Mouse (Mus musculus): ENCODE results near the gene Bcas3. TPM values are rescaled to one million over a fixed set of nuclear protein-coding genes. Genes with fewer than 3 reads are reported as not detected.
A peak's percentile ranks its signal among the peaks of the same experiment; 100 is the strongest.

The Bcas3 gene
- total and polyA plus RNA-seq, 3 experiments, result 20.1 to 61.0 (median 41.3) TPM

GRCm38 (mm10) chr11:85614431-85614830, 261.5 kb downstream of the Bcas3 start:
- Histone ChIP-seq H3K4me1 (ENCODE audit: insufficient read depth, low read depth, low read length) (no peaks in the 10 kb centered on the region), H3K27me3 (ENCODE audit: insufficient read depth, low read length) (peaks cover 13% of the 10 kb centered on the region), H3K9me3 (replicated peaks) (no peaks in the 10 kb centered on the region), H3K4me3 (ENCODE audit: low read depth, low read length) (no peak overlapping the region), H3K36me3 (replicated peaks) (no peaks in the 10 kb centered on the region)
- no peak for TF ChIP-seq POLR2AphosphoS5 (IDR thresholded peaks at IDR 0.05; ENCODE audit: insufficient replicate concordance, low read depth, low read length)
- TF ChIP-seq GATA1 (IDR thresholded peaks at IDR 0.05; ENCODE audit: borderline replicate concordance, low read length), result no peak
- TF ChIP-seq GATA2 (IDR thresholded peaks at IDR 0.05; ENCODE audit: borderline replicate concordance, low read depth, low read length), result no peak
- no peak for TF ChIP-seq TAL1 (conservative IDR thresholded peaks at IDR 0.05; ENCODE audit: low read depth, low read length)
- TF ChIP-seq CTCF (IDR thresholded peaks at IDR 0.05; ENCODE audit: low read depth, low read length), result no peak
- ATAC-seq (ENCODE audit: extremely low read depth, insufficient number of reproducible peaks, low FRiP score, poor library complexity, severe bottlenecking), result no peak
- DNase-seq (ENCODE audit: low spot score), result no peak

- TF ChIP-seq POLR2AphosphoS5 (IDR thresholded peaks at IDR 0.05; ENCODE audit: insufficient replicate concordance, low read depth, low read length) (no peak), CTCF (IDR thresholded peaks at IDR 0.05; ENCODE audit: low read depth, low read length) (no peak), TAL1 (conservative IDR thresholded peaks at IDR 0.05; ENCODE audit: low read depth, low read length) (no peak), GATA1 (IDR thresholded peaks at IDR 0.05; ENCODE audit: borderline replicate concordance, low read length) (no peak), GATA2 (IDR thresholded peaks at IDR 0.05; ENCODE audit: borderline replicate concordance, low read depth, low read length) (no peak)
- H3K27me3 ChIP-seq (ENCODE audit: insufficient read depth, low read length), result peaks cover 9% of the 10 kb centered on the region
- H3K4me1 ChIP-seq (ENCODE audit: insufficient read depth, low read depth, low read length), result no peaks in the 10 kb centered on the region
- ATAC-seq (ENCODE audit: extremely low read depth, insufficient number of reproducible peaks, low FRiP score, poor library complexity, severe bottlenecking) (no peak), DNase-seq (ENCODE audit: low spot score) (no peak)
- H3K9me3 ChIP-seq (replicated peaks), result no peaks in the 10 kb centered on the region
- no peak overlapping the region for H3K4me3 ChIP-seq (ENCODE audit: low read depth, low read length)
- no peaks in the 10 kb centered on the region for H3K36me3 ChIP-seq (replicated peaks)
Measured at GRCm38 (mm10) chr11:85615421-85615820, 262.5 kb downstream of the Bcas3 start.

- H3K27me3 ChIP-seq (ENCODE audit: insufficient read depth, low read length), result peaks cover 13% of the 10 kb centered on the region
- H3K36me3 ChIP-seq (replicated peaks), result no peaks in the 10 kb centered on the region
- H3K9me3 ChIP-seq (replicated peaks), result no peaks in the 10 kb centered on the region
- TF ChIP-seq POLR2AphosphoS5 (IDR thresholded peaks at IDR 0.05; ENCODE audit: insufficient replicate concordance, low read depth, low read length), result no peak
- no peak for TF ChIP-seq GATA1 (IDR thresholded peaks at IDR 0.05; ENCODE audit: borderline replicate concordance, low read length)
- ATAC-seq (ENCODE audit: extremely low read depth, insufficient number of reproducible peaks, low FRiP score, poor library complexity, severe bottlenecking) (no peak), DNase-seq (ENCODE audit: low spot score) (no peak)
- H3K4me1 ChIP-seq (ENCODE audit: insufficient read depth, low read depth, low read length), result no peaks in the 10 kb centered on the region
- H3K4me3 ChIP-seq (ENCODE audit: low read depth, low read length), result no peak overlapping the region
Measured at GRCm38 (mm10) chr11:85621486-85621885, 268.5 kb downstream of the Bcas3 start.

GRCm38 (mm10) chr11:85621994-85622393, 269.0 kb downstream of the Bcas3 start:
- peaks cover 13% of the 10 kb centered on the region for H3K27me3 ChIP-seq (ENCODE audit: insufficient read depth, low read length)
- ATAC-seq (ENCODE audit: extremely low read depth, insufficient number of reproducible peaks, low FRiP score, poor library complexity, severe bottlenecking) (no peak), DNase-seq (ENCODE audit: low spot score) (no peak)
- H3K36me3 ChIP-seq (replicated peaks), result no peaks in the 10 kb centered on the region
- no peaks in the 10 kb centered on the region for H3K9me3 ChIP-seq (replicated peaks)
- no peaks in the 10 kb centered on the region for H3K4me1 ChIP-seq (ENCODE audit: insufficient read depth, low read depth, low read length)
- TF ChIP-seq GATA1 (IDR thresholded peaks at IDR 0.05; ENCODE audit: borderline replicate concordance, low read length) (no peak), TAL1 (conservative IDR thresholded peaks at IDR 0.05; ENCODE audit: low read depth, low read length) (no peak), GATA2 (IDR thresholded peaks at IDR 0.05; ENCODE audit: borderline replicate concordance, low read depth, low read length) (no peak), POLR2AphosphoS5 (IDR thresholded peaks at IDR 0.05; ENCODE audit: insufficient replicate concordance, low read depth, low read length) (no peak), CTCF (IDR thresholded peaks at IDR 0.05; ENCODE audit: low read depth, low read length) (no peak)
- H3K4me3 ChIP-seq (ENCODE audit: low read depth, low read length), result no peak overlapping the region

- ATAC-seq (ENCODE audit: extremely low read depth, insufficient number of reproducible peaks, low FRiP score, poor library complexity, severe bottlenecking) (no peak), DNase-seq (ENCODE audit: low spot score) (no peak)
- Histone ChIP-seq H3K27me3 (ENCODE audit: insufficient read depth, low read length) (peaks cover 14% of the 10 kb centered on the region), H3K4me3 (ENCODE audit: low read depth, low read length) (no peak overlapping the region), H3K4me1 (ENCODE audit: insufficient read depth, low read depth, low read length) (peaks cover 13% of the 10 kb centered on the region), H3K9me3 (replicated peaks) (no peaks in the 10 kb centered on the region), H3K36me3 (replicated peaks) (no peaks in the 10 kb centered on the region)
- TF ChIP-seq GATA1 (IDR thresholded peaks at IDR 0.05; ENCODE audit: borderline replicate concordance, low read length), result no peak
- TF ChIP-seq TAL1 (conservative IDR thresholded peaks at IDR 0.05; ENCODE audit: low read depth, low read length), result no peak
- TF ChIP-seq GATA2 (IDR thresholded peaks at IDR 0.05; ENCODE audit: borderline replicate concordance, low read depth, low read length), result no peak
- TF ChIP-seq CTCF (IDR thresholded peaks at IDR 0.05; ENCODE audit: low read depth, low read length), result no peak
- no peak for TF ChIP-seq POLR2AphosphoS5 (IDR thresholded peaks at IDR 0.05; ENCODE audit: insufficient replicate concordance, low read depth, low read length)
Measured at GRCm38 (mm10) chr11:85625206-85625605, 272.2 kb downstream of the Bcas3 start.

- Histone ChIP-seq H3K27me3 (ENCODE audit: insufficient read depth, low read length) (peaks cover 18% of the 10 kb centered on the region), H3K9me3 (replicated peaks) (no peaks in the 10 kb centered on the region), H3K36me3 (replicated peaks) (no peaks in the 10 kb centered on the region), H3K4me1 (ENCODE audit: insufficient read depth, low read depth, low read length) (peaks cover 13% of the 10 kb centered on the region), H3K4me3 (ENCODE audit: low read depth, low read length) (no peak overlapping the region)
- DNase-seq (ENCODE audit: low spot score) (no peak), ATAC-seq (ENCODE audit: extremely low read depth, insufficient number of reproducible peaks, low FRiP score, poor library complexity, severe bottlenecking) (no peak)
- TF ChIP-seq GATA1 (IDR thresholded peaks at IDR 0.05; ENCODE audit: borderline replicate concordance, low read length) (no peak), POLR2AphosphoS5 (IDR thresholded peaks at IDR 0.05; ENCODE audit: insufficient replicate concordance, low read depth, low read length) (no peak), GATA2 (IDR thresholded peaks at IDR 0.05; ENCODE audit: borderline replicate concordance, low read depth, low read length) (no peak), CTCF (IDR thresholded peaks at IDR 0.05; ENCODE audit: low read depth, low read length) (peak; percentile 17; the same call in 1 of the 2 replicates), TAL1 (conservative IDR thresholded peaks at IDR 0.05; ENCODE audit: low read depth, low read length) (no peak)
Measured at GRCm38 (mm10) chr11:85626846-85627245, 273.9 kb downstream of the Bcas3 start.

All from G1E (cell line).